Mouse (Mus musculus) regulatory T cell (primary cell): ENCODE measurements around the gene Mrps27.

ENCODE experiments used
- in situ Hi-C: fragments of 300-600 bp; cut with MboI, MseI; formaldehyde crosslinking; loops from one replicate; pipeline ENCODE4 v1.15.1; 2025; ENCODE audit warnings: high pct_unique_total_duplicates

The Mrps27 gene

GRCm38 (mm10) chr13:99351186-99351585 lies 6.6 kb downstream of the Mrps27 start:
- in situ Hi-C loops, result no loop called here

- in situ Hi-C loops, result no loop called here
Observed at GRCm38 (mm10) chr13:99351596-99351995, 7.0 kb downstream of the Mrps27 start.

- in situ Hi-C loops, result no loop called here
Observed at GRCm38 (mm10) chr13:99352758-99353489, 8.3 kb downstream of the Mrps27 start.

GRCm38 (mm10) chr13:99353490-99353851 lies 8.9 kb downstream of the Mrps27 start:
- in situ Hi-C loops, result no loop called here

GRCm38 (mm10) chr13:99355072-99355471 lies 10.5 kb downstream of the Mrps27 start:
- in situ Hi-C loops, result loop anchor here (5.0 kb wide), 1 partner anchor 492 kb away; no protein-coding TSS in a partner anchor

GRCm38 (mm10) chr13:99355861-99356260 lies 11.3 kb downstream of the Mrps27 start:
- in situ Hi-C loops, result loop anchor here (5.0 kb wide), 1 partner anchor 491 kb away; no protein-coding TSS in a partner anchor

GRCm38 (mm10) chr13:99356428-99357265 lies 12.1 kb downstream of the Mrps27 start:
- in situ Hi-C loops, result loop anchor here (5.0 kb wide), 1 partner anchor 491 kb away; no protein-coding TSS in a partner anchor

GRCm38 (mm10) chr13:99358921-99359320 lies 14.3 kb downstream of the Mrps27 start:
- in situ Hi-C loops, result loop anchor here (5.0 kb wide), 1 partner anchor 488 kb away; no protein-coding TSS in a partner anchor

- in situ Hi-C loops, result loop anchor here (10.0 kb wide), 1 partner anchor 641 kb away; no protein-coding TSS in a partner anchor
Observed at GRCm38 (mm10) chr13:99363866-99364265, 19.3 kb downstream of the Mrps27 start.

GRCm38 (mm10) chr13:99366422-99367175 lies 22.0 kb downstream of the Mrps27 start:
- in situ Hi-C loops, result loop anchor here (10.0 kb wide), 1 partner anchor 638 kb away; no protein-coding TSS in a partner anchor

GRCm38 (mm10) chr13:99367554-99368174 lies 23.1 kb downstream of the Mrps27 start:
- in situ Hi-C loops, result loop anchor here (10.0 kb wide), 1 partner anchor 637 kb away; no protein-coding TSS in a partner anchor

GRCm38 (mm10) chr13:99369103-99369502 lies 24.5 kb downstream of the Mrps27 start:
- in situ Hi-C loops, result loop anchor here (10.0 kb wide), 1 partner anchor 636 kb away; no protein-coding TSS in a partner anchor

GRCm38 (mm10) chr13:99371285-99371684 lies 26.7 kb downstream of the Mrps27 start:
- in situ Hi-C loops, result loop anchor here (10.0 kb wide), 1 partner anchor 764 kb away; no protein-coding TSS in a partner anchor

GRCm38 (mm10) chr13:99373684-99374083 lies 29.1 kb downstream of the Mrps27 start:
- in situ Hi-C loops, result loop anchor here (10.0 kb wide), 1 partner anchor 761 kb away; no protein-coding TSS in a partner anchor

GRCm38 (mm10) chr13:99374191-99374590 lies 29.6 kb downstream of the Mrps27 start:
- in situ Hi-C loops, result loop anchor here (10.0 kb wide), 1 partner anchor 761 kb away; no protein-coding TSS in a partner anchor

GRCm38 (mm10) chr13:99375550-99375949 lies 31.0 kb downstream of the Mrps27 start:
- in situ Hi-C loops, result loop anchor here (10.0 kb wide), 1 partner anchor 759 kb away; no protein-coding TSS in a partner anchor

- in situ Hi-C loops, result loop anchor here (10.0 kb wide), 1 partner anchor 758 kb away; no protein-coding TSS in a partner anchor
Observed at GRCm38 (mm10) chr13:99377055-99377454, 32.5 kb downstream of the Mrps27 start.

- in situ Hi-C loops, result loop anchor here (10.0 kb wide), 1 partner anchor 757 kb away; no protein-coding TSS in a partner anchor
Observed at GRCm38 (mm10) chr13:99378223-99378622, 33.6 kb downstream of the Mrps27 start.

- in situ Hi-C loops, result no loop called here
Observed at GRCm38 (mm10) chr13:99382373-99382772, 37.8 kb downstream of the Mrps27 start.

GRCm38 (mm10) chr13:99384555-99385203 lies 40.1 kb downstream of the Mrps27 start:
- in situ Hi-C loops, result no loop called here
